Mouse (Mus musculus) G1E (cell line): Measurements from ENCODE around the gene Ccdc124. TPM values are rescaled to one million over a fixed set of nuclear protein-coding genes. Genes with fewer than 3 reads are reported as not detected.

ENCODE experiments used
- ATAC-seq: 2 replicates; pipeline ENCODE4 v1.8.0; 2016; ENCODE audit warnings: mild to moderate bottlenecking; ENCODE audit not compliant: insufficient number of reproducible peaks, poor library complexity, low FRiP score, severe bottlenecking; ENCODE audit errors: extremely low read depth
- DNase-seq: peaks from one replicate; pipeline ENCODE4 v3.0.0; 2012; ENCODE audit warnings: low spot score
- H3K27me3 ChIP-seq: 2 replicates; pipeline ENCODE4 v1.6.1; 2012; ENCODE audit warnings: mild to moderate bottlenecking, low read length, inconsistent platforms; ENCODE audit not compliant: insufficient read depth
- H3K36me3 ChIP-seq: replicated peaks from 2 replicates; pipeline ENCODE3; 2012; ENCODE audit warnings: mild to moderate bottlenecking, inconsistent platforms
- H3K4me1 ChIP-seq: 2 replicates; pipeline ENCODE4 v1.6.1; 2012; ENCODE audit warnings: low read depth, low read length, inconsistent platforms, mixed read lengths; ENCODE audit not compliant: insufficient read depth
- H3K4me3 ChIP-seq: 2 replicates; pipeline ENCODE4 v1.5.1; 2012; ENCODE audit warnings: low read depth, mild to moderate bottlenecking, inconsistent platforms, low read length, moderate library complexity, mixed read lengths
- H3K9me3 ChIP-seq: replicated peaks from 2 replicates; pipeline ENCODE4 v1.6.1; 2012; ENCODE audit warnings: inconsistent platforms
- CTCF ChIP-seq: IDR thresholded peaks from 2 replicates; pipeline ENCODE4 v1.5.1; 2012; ENCODE audit warnings: low read depth, low read length, inconsistent platforms, mixed read lengths
- GATA1 ChIP-seq: IDR thresholded peaks from 2 replicates; pipeline ENCODE4 v1.6.1; 2012; ENCODE audit warnings: borderline replicate concordance, low read length, inconsistent platforms, mixed read lengths
- GATA2 ChIP-seq: IDR thresholded peaks from 2 replicates; pipeline ENCODE4 v1.6.1; 2012; ENCODE audit warnings: low read depth, low read length, inconsistent platforms, borderline replicate concordance
- POLR2AphosphoS5 ChIP-seq: IDR thresholded peaks from 2 replicates; pipeline ENCODE4 v1.6.1; 2012; ENCODE audit warnings: low read depth, low read length, inconsistent platforms; ENCODE audit not compliant: insufficient replicate concordance
- TAL1 ChIP-seq: conservative IDR thresholded peaks from 2 replicates; pipeline ENCODE4 v1.6.1; 2012; ENCODE audit warnings: low read depth, low read length, inconsistent platforms, mixed read lengths
- polyA plus RNA-seq: library from polyadenylated mRNA; stranded (reverse); fragments of >175 nt; gene quantifications from 2 replicates; pipeline ENCODE4 v1.2.3, GENCODE M21; 2012
- total RNA-seq, 2 experiments: library from RNA; stranded (forward) in 1 of 2; stranded (reverse) in 1 of 2; fragments of 200-1000 nt in 1 of 2; fragments of >200 nt in 1 of 2; fragmentation: Nextera tagmentation in 1 of 2; gene quantifications; 2 replicates each; pipeline ENCODE4 v1.2.3; 2014 to 2017

The Ccdc124 gene
- total and polyA plus RNA-seq, 3 experiments: 16.1 to 171 (median 18.9) TPM

DNA sequence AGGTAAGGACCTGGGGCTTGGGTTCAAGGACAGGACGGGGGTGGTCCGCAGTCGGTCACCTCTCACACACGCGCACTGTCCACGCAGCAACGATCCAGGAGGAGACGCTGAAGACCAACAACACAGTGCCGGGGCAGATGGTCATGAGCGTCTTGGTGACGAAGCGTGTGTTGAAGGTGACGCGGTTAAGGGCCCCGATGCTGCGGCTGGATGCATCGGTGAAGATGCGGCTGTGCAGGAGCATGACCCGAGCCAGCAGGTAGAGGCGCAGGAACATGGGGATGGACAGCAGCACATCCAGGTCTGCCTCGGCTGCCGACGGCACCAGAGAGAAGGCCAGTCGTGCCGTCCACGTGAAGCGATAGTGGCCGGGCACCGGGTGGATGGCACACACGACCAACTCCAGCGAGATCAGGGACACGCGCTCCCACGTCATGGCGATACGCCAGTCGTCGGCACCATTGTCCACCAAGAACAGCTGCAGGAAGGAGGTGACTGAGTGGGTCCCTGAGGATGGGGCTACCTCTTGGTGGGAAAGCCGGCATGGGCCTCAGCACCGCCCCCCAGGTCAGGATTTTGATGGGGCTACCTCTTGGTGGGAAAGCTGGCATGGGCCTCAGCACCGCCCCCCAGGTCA lies 21.0 kb downstream of the Ccdc124 start:
- DNase-seq: no peak
- H3K4me3 ChIP-seq: 0 out of 2 replicates have a peak overlapping the region, but pooled peaks have one; percentile 28
- no peak for ATAC-seq
- H3K4me1 ChIP-seq: peaks cover 39% of the 10 kb centered on the region
- peaks cover 83% of the 10 kb centered on the region for H3K27me3 ChIP-seq
- H3K9me3 ChIP-seq: no peaks in the 10 kb centered on the region
- H3K36me3 ChIP-seq: no peaks in the 10 kb centered on the region
- TF ChIP-seq CTCF (no peak), GATA2 (no peak), POLR2AphosphoS5 (no peak), TAL1 (no peak), GATA1 (no peak)

DNA sequence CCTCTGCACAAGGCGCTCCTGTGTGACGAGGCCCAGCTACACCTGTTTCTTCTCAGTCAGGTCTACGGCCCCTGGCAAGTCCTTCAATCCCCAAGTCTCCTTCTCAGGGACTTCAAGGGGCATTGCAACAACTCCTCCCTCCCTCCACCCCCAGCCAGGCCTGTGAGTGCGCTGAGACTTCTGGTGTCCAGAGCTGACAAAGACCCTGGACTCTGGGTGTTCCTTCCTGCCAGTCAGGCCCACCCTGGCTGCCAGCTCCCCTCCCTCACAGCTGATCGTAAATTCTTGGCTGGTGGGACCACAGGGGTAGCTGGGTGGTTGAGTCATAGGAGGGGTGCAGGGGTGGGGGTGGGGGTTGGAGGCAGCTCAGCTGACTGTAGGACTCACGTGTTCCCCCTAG lies 21.9 kb downstream of the Ccdc124 start:
- Histone ChIP-seq H3K36me3 (no peaks in the 10 kb centered on the region), H3K4me3 (no peak overlapping the region), H3K27me3 (peaks cover 85% of the 10 kb centered on the region), H3K9me3 (no peaks in the 10 kb centered on the region), H3K4me1 (peaks cover 36% of the 10 kb centered on the region)
- no peak for TF ChIP-seq GATA2
- TF ChIP-seq GATA1: no peak
- TF ChIP-seq TAL1: no peak
- TF ChIP-seq POLR2AphosphoS5: no peak
- no peak for TF ChIP-seq CTCF
- ATAC-seq: no peak
- DNase-seq: no peak

DNA sequence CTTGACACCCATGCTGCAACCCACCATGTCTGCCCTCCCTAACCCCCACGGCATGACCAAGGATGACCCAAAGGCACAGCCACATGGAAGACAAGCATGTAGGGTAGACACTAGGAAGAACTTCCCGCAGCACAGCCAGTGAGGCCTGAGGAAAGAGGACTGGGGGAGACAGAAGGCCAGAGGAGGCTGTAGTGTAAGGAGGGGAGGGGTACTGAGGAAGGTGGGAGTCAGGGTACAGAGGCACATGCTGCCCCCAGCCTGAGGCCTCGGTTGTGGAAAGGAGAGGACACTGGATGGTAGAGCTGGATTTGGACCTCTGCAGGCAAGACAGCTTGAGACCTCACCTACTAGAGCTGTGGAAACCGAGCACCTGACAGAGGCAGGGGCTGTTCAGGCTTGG lies 22.8 kb downstream of the Ccdc124 start:
- TF ChIP-seq POLR2AphosphoS5 (no peak), GATA2 (no peak), TAL1 (no peak), GATA1 (no peak), CTCF (no peak)
- Histone ChIP-seq H3K4me3 (no peak overlapping the region), H3K27me3 (peaks cover 87% of the 10 kb centered on the region), H3K36me3 (no peaks in the 10 kb centered on the region), H3K9me3 (no peaks in the 10 kb centered on the region), H3K4me1 (peaks cover 36% of the 10 kb centered on the region)
- DNase-seq (no peak), ATAC-seq (no peak)

DNA sequence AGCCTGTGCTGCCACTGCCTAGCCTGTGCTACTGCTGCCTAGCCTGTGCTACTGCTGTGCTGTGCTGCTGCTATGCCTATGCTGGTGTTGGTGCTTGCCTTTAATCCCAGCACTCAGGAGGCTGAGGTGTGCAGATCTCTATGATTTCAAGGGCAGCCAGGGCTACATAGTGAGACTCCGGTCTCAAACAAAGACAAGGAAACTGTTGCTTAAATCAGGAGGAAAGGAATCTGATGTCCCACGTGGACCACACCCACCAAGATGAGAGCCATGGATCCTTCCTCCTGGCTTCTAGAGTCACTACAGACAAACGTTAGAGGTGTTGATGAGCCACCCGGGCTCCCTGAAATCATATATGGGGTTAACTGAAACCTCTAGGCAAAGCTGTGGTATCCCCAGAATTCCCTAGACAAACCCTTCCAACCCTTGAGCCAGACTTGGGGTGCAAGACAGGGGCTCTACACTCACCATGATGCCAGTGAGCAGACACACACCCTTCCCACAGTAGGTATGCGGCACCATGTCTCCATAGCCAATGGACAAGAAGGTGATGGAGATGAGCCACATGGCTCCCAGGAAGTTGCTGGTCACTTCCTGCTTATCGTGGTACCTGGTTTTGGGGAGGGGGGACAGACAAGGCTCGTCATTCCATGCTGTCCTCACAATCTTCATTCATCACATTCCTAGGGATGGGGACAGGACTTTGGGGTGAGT lies 23.4 kb downstream of the Ccdc124 start:
- DNase-seq: no peak
- H3K36me3 ChIP-seq: no peaks in the 10 kb centered on the region
- no peak for TF ChIP-seq GATA2
- no peak for TF ChIP-seq POLR2AphosphoS5
- no peak for TF ChIP-seq TAL1
- TF ChIP-seq CTCF: no peak
- H3K9me3 ChIP-seq: no peaks in the 10 kb centered on the region
- ATAC-seq: no peak
- peaks cover 82% of the 10 kb centered on the region for H3K27me3 ChIP-seq
- no peak overlapping the region for H3K4me3 ChIP-seq
- H3K4me1 ChIP-seq: peaks cover 36% of the 10 kb centered on the region

DNA sequence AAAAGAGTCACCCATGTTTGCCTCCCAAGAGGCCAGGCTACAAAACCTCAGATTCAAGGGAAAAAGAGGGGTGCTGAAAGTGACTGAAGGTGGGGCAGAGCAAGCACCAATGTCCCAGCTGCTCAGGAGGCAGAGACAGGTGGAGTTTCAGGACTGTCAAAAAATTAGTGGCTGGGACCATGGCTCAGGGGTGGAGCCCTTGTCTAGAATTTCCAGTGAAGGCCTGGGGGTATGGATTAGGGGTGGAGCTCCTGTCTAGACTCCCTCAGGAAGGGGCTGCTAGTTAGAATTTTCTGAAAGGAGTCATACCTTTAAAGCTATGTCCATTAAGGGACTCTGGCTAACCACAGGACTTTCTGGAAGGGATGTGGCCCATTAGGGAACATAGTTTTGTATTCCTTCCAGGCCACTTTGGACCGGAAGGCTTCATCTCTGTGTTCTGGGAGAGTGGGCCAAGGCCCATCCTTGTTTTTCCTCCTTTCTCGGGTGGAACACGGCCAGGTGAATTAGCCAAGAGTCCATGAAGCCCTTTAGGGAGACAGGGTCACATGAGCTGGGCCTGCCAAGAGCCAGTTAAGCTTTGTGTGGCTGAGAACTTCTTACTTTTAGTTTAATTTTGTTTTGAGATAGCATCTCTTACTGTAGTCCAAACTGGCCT lies 24.3 kb downstream of the Ccdc124 start:
- Histone ChIP-seq H3K4me1 (peaks cover 38% of the 10 kb centered on the region), H3K4me3 (no peak overlapping the region), H3K9me3 (no peaks in the 10 kb centered on the region), H3K36me3 (no peaks in the 10 kb centered on the region), H3K27me3 (peaks cover 76% of the 10 kb centered on the region)
- ATAC-seq (no peak), DNase-seq (no peak)
- TF ChIP-seq GATA2 (no peak), GATA1 (no peak)

DNA sequence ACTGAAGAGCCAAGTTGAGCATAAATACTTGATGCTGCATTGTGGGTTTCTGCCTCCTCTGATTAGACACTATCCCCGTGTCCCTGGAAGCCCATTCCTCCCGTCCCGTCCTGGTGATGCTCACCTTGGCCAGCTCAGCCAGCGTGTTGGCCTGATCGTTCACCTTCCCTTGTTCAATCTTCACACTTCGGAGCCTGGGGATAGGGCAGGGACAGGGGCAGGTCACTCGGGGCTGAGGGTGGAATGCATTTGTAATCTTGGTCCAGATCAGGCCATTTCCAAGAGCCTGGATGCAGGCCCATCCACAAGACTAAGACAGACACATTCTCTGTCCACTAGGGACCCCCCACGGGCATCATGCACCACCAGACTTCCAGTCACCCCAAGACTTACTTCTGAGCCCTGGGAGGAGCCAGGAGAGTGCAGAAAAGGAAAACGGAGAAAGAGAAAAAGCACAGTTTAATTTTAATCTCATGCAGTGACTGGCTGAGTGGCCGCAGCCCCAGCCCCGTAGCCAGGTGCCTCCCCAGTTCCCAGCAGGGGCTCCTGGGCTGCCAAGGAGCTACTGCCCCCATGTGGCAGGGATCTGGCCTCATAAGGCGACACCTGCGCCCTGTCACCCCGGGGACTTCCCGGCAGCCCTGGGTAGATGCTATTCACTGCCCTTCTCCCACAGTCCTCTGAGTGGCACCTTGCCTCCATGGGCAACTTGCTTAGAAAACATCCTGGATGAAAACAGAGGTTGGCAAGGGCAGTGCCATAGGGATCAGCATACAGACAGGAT lies 27.2 kb downstream of the Ccdc124 start:
- ATAC-seq: no peak
- Histone ChIP-seq H3K27me3 (peaks cover 58% of the 10 kb centered on the region), H3K4me1 (peaks cover 50% of the 10 kb centered on the region), H3K36me3 (no peaks in the 10 kb centered on the region), H3K4me3 (no peak overlapping the region), H3K9me3 (no peaks in the 10 kb centered on the region)
- no peak for DNase-seq
- TF ChIP-seq GATA1 (no peak), GATA2 (no peak), CTCF (no peak), POLR2AphosphoS5 (no peak), TAL1 (no peak)
